ENCODE assay signal across 15 mouse cellular contexts in genomic region chr4:82884636-82885534, GRCm38 (mm10). TPM values are rescaled to one million over a fixed set of nuclear protein-coding genes. Genes with fewer than 3 reads are reported as not detected.
A peak's percentile ranks its signal among the peaks of the same experiment; 100 is the strongest.
DNase-seq lines count a peak whose midpoint lies in the region; ATAC-seq and TF ChIP-seq lines count a peak whose summit lies in the region.
"Had no signal": no experiment of that assay in that cellular context is flagged by ENCODE, and none has a peak within 500 bp of the region (broad histone marks: within the 10 kb centered on the region; RNA-seq: fewer than 3 reads in every experiment).

TSS of gene Cer1 (minus strand) at chr4:82885148.

- WGBS in forebrain, embryonic 14.5 days = 51% methylated on average over 18 of the region's 19 CpGs
- WGBS in forebrain, embryonic 10.5 days = 59% methylated on average over 19 of the region's 19 CpGs
- 53% methylated on average over 19 of the region's 19 CpGs for WGBS in embryonic facial prominence, embryonic 10.5 days
- WGBS in limb, embryonic 12.5 days = 60% methylated on average over 18 of the region's 19 CpGs
- WGBS in liver, postnatal 0 days (ENCODE audit: insufficient replicate concordance) = 65% methylated on average over 19 of the region's 19 CpGs

- no peak within 1 kb of the TSS for H3K4me3 ChIP-seq in forebrain, embryonic 14.5 days (ENCODE audit: low read depth, low read length)
- no peak within 1 kb of the TSS for H3K4me3 ChIP-seq in forebrain, embryonic 10.5 days
- no peak within 1 kb of the TSS for H3K4me3 ChIP-seq in embryonic facial prominence, embryonic 10.5 days
- no peak within 1 kb of the TSS for H3K4me3 ChIP-seq in limb, embryonic 12.5 days (replicated peaks)
- H3K4me3 ChIP-seq in liver, postnatal 0 days (ENCODE audit: low read depth, low read length) = no peak within 1 kb of the TSS
- H3K4me3 ChIP-seq in left cerebral cortex, adult 2 months = no peak within 1 kb of the TSS
- H3K4me3 ChIP-seq: megakaryocyte, embryonic 14.5 days; myocyte had no signal

- no peaks in the 10 kb centered on the region for H3K36me3 ChIP-seq in forebrain, embryonic 14.5 days (ENCODE audit: control insufficient read depth, insufficient read depth, low read length)
- no peaks in the 10 kb centered on the region for H3K36me3 ChIP-seq in forebrain, embryonic 10.5 days (replicated peaks)
- H3K36me3 ChIP-seq in embryonic facial prominence, embryonic 10.5 days (replicated peaks) = no peaks in the 10 kb centered on the region
- H3K36me3 ChIP-seq in limb, embryonic 12.5 days = no peaks in the 10 kb centered on the region
- no peaks in the 10 kb centered on the region for H3K36me3 ChIP-seq in liver, postnatal 0 days (replicated peaks; ENCODE audit: insufficient read depth, low read length)

- no peak within 1 kb of the TSS for H3K9ac ChIP-seq in forebrain, embryonic 14.5 days (ENCODE audit: low read length)
- H3K9ac ChIP-seq in limb, embryonic 12.5 days (replicated peaks) = no peak within 1 kb of the TSS
- no peak within 1 kb of the TSS for H3K9ac ChIP-seq in liver, postnatal 0 days (replicated peaks)

- TF ChIP-seq CTCF in brain, embryonic 14.5 days (IDR thresholded peaks at IDR 0.05; ENCODE audit: borderline replicate concordance, extremely low read depth, insufficient read depth, insufficient read length) = no peak
- TF ChIP-seq CTCF in liver, postnatal 0 days (IDR thresholded peaks at IDR 0.05; ENCODE audit: low read depth) = no peak
- no peak for TF ChIP-seq CTCF in left cerebral cortex, adult 2 months (IDR thresholded peaks at IDR 0.05)

- no peak for TF ChIP-seq POLR2A in brain, embryonic 14.5 days (IDR thresholded peaks at IDR 0.05; ENCODE audit: borderline replicate concordance, extremely low read depth, insufficient read depth, insufficient read length, poor library complexity, severe bottlenecking)

- no peak for TF ChIP-seq EP300 in liver, postnatal 0 days (IDR thresholded peaks at IDR 0.05; ENCODE audit: low read depth)

- H3K4me1 ChIP-seq in forebrain, embryonic 14.5 days (ENCODE audit: control insufficient read depth, insufficient read depth, low read length) = no peaks in the 10 kb centered on the region; the same call in 1 of the 2 replicates
- H3K4me1 ChIP-seq in forebrain, embryonic 10.5 days = peaks cover 7% of the 10 kb centered on the region
- H3K4me1 ChIP-seq in embryonic facial prominence, embryonic 10.5 days = peaks cover 9% of the 10 kb centered on the region
- H3K4me1 ChIP-seq in limb, embryonic 12.5 days (replicated peaks) = peaks cover 23% of the 10 kb centered on the region
- no peaks in the 10 kb centered on the region for H3K4me1 ChIP-seq in liver, postnatal 0 days (ENCODE audit: insufficient read depth)
- H3K4me1 ChIP-seq: megakaryocyte, embryonic 14.5 days had no signal

- no peak for ATAC-seq in forebrain, embryonic 14.5 days
- no peak for ATAC-seq in limb, embryonic 12.5 days (ENCODE audit: insufficient number of reproducible peaks, insufficient read depth, low FRiP score, low TSS enrichment, low read depth)
- ATAC-seq in liver, postnatal 0 days = no peak

- H3K4me2 ChIP-seq in forebrain, embryonic 14.5 days (ENCODE audit: low read length) = no peak within 1 kb of the TSS
- no peak within 1 kb of the TSS for H3K4me2 ChIP-seq in limb, embryonic 12.5 days
- H3K4me2 ChIP-seq in liver, postnatal 0 days (ENCODE audit: low read depth, low read length) = no peak within 1 kb of the TSS

- H3K27ac ChIP-seq in forebrain, embryonic 14.5 days (ENCODE audit: low read depth, low read length) = no peak within 1 kb of the TSS
- H3K27ac ChIP-seq in forebrain, embryonic 10.5 days = no peak within 1 kb of the TSS
- H3K27ac ChIP-seq in embryonic facial prominence, embryonic 10.5 days (replicated peaks) = no peak within 1 kb of the TSS
- peak within 1 kb of the TSS; percentile 42; the same call in 1 of the 2 replicates for H3K27ac ChIP-seq in limb, embryonic 12.5 days
- H3K27ac ChIP-seq in liver, postnatal 0 days (ENCODE audit: low read depth) = no peak within 1 kb of the TSS
- no peak within 1 kb of the TSS for H3K27ac ChIP-seq in left cerebral cortex, adult 2 months

- peak; percentile 46 for DNase-seq in forebrain, embryonic 14.5 days (ENCODE audit: low spot score)
- DNase-seq in forebrain, embryonic 10.5 days (ENCODE audit: extremely low spot score, low spot score) = no peak
- peak; percentile 74 for DNase-seq in brain, embryonic 14.5 days (ENCODE audit: low read depth)
- DNase-seq in embryonic facial prominence, embryonic 10.5 days (ENCODE audit: low spot score) = peak; percentile 13
- DNase-seq in kidney, adult 9 months = no peak
- no peak for DNase-seq in liver, postnatal 0 days
- no peak for DNase-seq in left cerebral cortex, adult 2 months (ENCODE audit: extremely low spot score in 1 of 2, low spot score in 2 of 2)
- DNase-seq: lung, adult 18-20 months; thymus, postnatal 25 days had no signal

- intact Hi-C loops in left cerebral cortex, adult 2 months (cut with DNase I) = no loop called here

- H3K27me3 ChIP-seq in forebrain, embryonic 14.5 days (replicated peaks; ENCODE audit: control insufficient read depth, insufficient read depth, low read length) = no peaks in the 10 kb centered on the region
- H3K27me3 ChIP-seq in forebrain, embryonic 10.5 days (ENCODE audit: poor library complexity, severe bottlenecking) = peaks cover 38% of the 10 kb centered on the region
- H3K27me3 ChIP-seq in embryonic facial prominence, embryonic 10.5 days (replicated peaks; ENCODE audit: low read depth, poor library complexity, severe bottlenecking) = 0 out of 2 replicates have a peak, but pooled peaks cover 5% of the 10 kb centered on the region
- no peaks in the 10 kb centered on the region for H3K27me3 ChIP-seq in limb, embryonic 12.5 days
- H3K27me3 ChIP-seq in liver, postnatal 0 days (ENCODE audit: insufficient read depth, low read length) = no peaks in the 10 kb centered on the region
- H3K27me3 ChIP-seq: megakaryocyte, embryonic 14.5 days had no signal

- H3K9me3 ChIP-seq in forebrain, embryonic 14.5 days (replicated peaks; ENCODE audit: control insufficient read depth, low read length) = no peaks in the 10 kb centered on the region
- no peaks in the 10 kb centered on the region for H3K9me3 ChIP-seq in forebrain, embryonic 10.5 days
- no peaks in the 10 kb centered on the region for H3K9me3 ChIP-seq in embryonic facial prominence, embryonic 10.5 days
- H3K9me3 ChIP-seq in limb, embryonic 12.5 days = no peaks in the 10 kb centered on the region
- H3K9me3 ChIP-seq in liver, postnatal 0 days (ENCODE audit: low read length) = no peaks in the 10 kb centered on the region

RNA-seq across cellular contexts. Expression of gene Cer1, which starts in this region (rescaled TPM):
- polyA plus RNA-seq in forebrain, embryonic 14.5 days (2014; fragmentation: Nextera tagmentation; extraction: Ambion mirVana) = 0.10 TPM in 1 of 2 replicates, not detected in the other
- polyA plus RNA-seq in forebrain, embryonic 10.5 days (2016; fragmentation: Nextera tagmentation; extraction: Ambion mirVana) = not detected in 2 replicates
- polyA plus RNA-seq in brain, embryonic 14.5 days (2012; rRNA removed) = 0.05 and 0.21 TPM in 2 replicates
- polyA plus RNA-seq in embryonic facial prominence, embryonic 10.5 days (2016; fragmentation: Nextera tagmentation; extraction: Ambion mirVana) = 0.14 TPM in 1 of 2 replicates, not detected in the other
- polyA plus RNA-seq in limb, embryonic 12.5 days (2016; fragmentation: Nextera tagmentation; extraction: Ambion mirVana) = 0.43 and 0.51 TPM in 2 replicates
- not detected in 2 replicates for polyA plus RNA-seq in liver, postnatal 0 days (2015; fragmentation: Nextera tagmentation; extraction: Ambion mirVana)
- under 1 TPM; 0.19 to 0.52 TPM for total RNA-seq in left cerebral cortex, adult 2 months (2021)
- polyA plus RNA-seq: gonadal fat pad, adult 2 months; heart, embryonic 16.5 days; large intestine, adult 2 months; myocyte had no signal

Comparison
In these comparisons a context has a peak if more than half of its experiments do, and no peak if none do; other contexts are left out.
1. Peak in DNase-seq in forebrain, embryonic 14.5 days; RNA of the gene not detected or under 1 TPM.
2. Peak in DNase-seq in brain, embryonic 14.5 days; RNA of the gene not detected or under 1 TPM.
3. Peak in DNase-seq in embryonic facial prominence, embryonic 10.5 days; RNA of the gene not detected or under 1 TPM.